Mouse (Mus musculus): ENCODE data around the gene Ppp1r27.
"Not testable (repeated sequence)": the region's sequence is repeated elsewhere in the genome, so short reads cannot be mapped to it uniquely, and the experiment has no call there.

DNA sequence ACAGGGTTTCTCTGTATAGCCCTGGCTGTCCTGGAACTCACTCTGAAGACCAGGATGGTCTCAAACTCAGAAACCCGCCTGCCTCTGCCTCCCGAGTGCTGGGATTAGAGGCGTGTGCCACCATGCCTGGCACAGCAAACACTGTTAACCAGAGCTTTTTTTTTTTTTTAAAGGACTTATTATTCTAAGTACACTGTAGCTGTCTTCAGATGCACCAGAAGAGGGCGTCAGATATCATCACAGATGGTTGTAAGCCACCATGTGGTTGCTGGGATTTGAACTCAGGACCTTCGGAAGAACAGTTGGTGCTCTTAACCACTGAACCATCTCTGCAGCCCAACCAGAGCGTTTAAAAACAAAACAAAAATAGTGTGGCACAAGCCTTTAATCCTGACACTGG, 7.9 kb upstream of the Ppp1r27 start:
- not testable (repeated sequence) for TF ChIP-seq ZC3H11A (IDR thresholded peaks at IDR 0.05; ENCODE audit: borderline replicate concordance, low read depth, low read length); MAFK (IDR thresholded peaks at IDR 0.05; ENCODE audit: insufficient read depth, low read depth, low read length)
- peak; percentile 74 for TF ChIP-seq ZNF384 (IDR thresholded peaks at IDR 0.05; ENCODE audit: low read depth, low read length)
